In the genomic region with DNA sequence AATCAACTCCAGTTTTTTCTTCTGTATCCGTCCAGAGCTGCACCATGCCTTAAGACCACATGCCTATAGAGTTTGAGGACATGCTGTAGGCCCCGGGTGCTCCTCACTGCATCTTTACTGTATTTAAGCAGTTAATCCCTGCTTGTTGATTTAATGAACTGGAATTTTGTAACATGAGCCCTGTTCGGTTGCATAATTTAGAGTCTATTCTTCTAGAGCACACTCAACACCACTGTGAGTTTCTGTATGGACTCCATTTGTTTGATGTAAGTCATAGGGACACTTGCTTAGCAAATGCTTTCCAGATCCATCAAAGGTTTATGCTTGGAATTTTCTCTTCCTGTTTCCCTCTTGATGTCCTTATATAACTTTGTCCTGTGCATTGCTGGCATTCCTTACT, we compare ENCODE assay signal across 19 mouse cellular contexts. TPM values are rescaled to one million over a fixed set of nuclear protein-coding genes. Genes with fewer than 3 reads are reported as not detected.
DNase-seq lines count a peak whose midpoint lies in the region; ATAC-seq and TF ChIP-seq lines count a peak whose summit lies in the region.
"Had no signal": no experiment of that assay in that cellular context is flagged by ENCODE, and none has a peak within 500 bp of the region (broad histone marks: within the 10 kb centered on the region; RNA-seq: fewer than 3 reads in every experiment).

No protein-coding gene starts in this region.

- H3K27ac ChIP-seq in embryonic facial prominence, embryonic 11.5 days (replicated peaks; ENCODE audit: low read depth, low read length) = no peak overlapping the region
- H3K27ac ChIP-seq in embryonic facial prominence, embryonic 10.5 days (replicated peaks) = no peak overlapping the region
- peak overlapping the region; percentile 50; the same call in 1 of the 2 replicates for H3K27ac ChIP-seq in limb, embryonic 12.5 days
- no peak overlapping the region for H3K27ac ChIP-seq in limb, embryonic 10.5 days
- peak overlapping the region; percentile 64 for H3K27ac ChIP-seq in bone marrow macrophage, adult 2 months (ENCODE audit: insufficient read depth, low read depth, low read length)
- no peak overlapping the region for H3K27ac ChIP-seq in gastrocnemius, adult 2 months
- H3K27ac ChIP-seq: forebrain, embryonic 15.5 days; hindbrain, embryonic 15.5 days; midbrain, embryonic 13.5 days had no signal

- no peaks in the 10 kb centered on the region for H3K4me1 ChIP-seq in embryonic facial prominence, embryonic 11.5 days (ENCODE audit: control insufficient read depth, insufficient read depth, low read length)
- peaks cover 34% of the 10 kb centered on the region for H3K4me1 ChIP-seq in embryonic facial prominence, embryonic 10.5 days
- H3K4me1 ChIP-seq in limb, embryonic 12.5 days (replicated peaks) = peaks cover 27% of the 10 kb centered on the region
- H3K4me1 ChIP-seq in limb, embryonic 10.5 days = peaks cover 23% of the 10 kb centered on the region
- peaks cover 19% of the 10 kb centered on the region for H3K4me1 ChIP-seq in bone marrow macrophage, adult 2 months (ENCODE audit: control insufficient read depth, insufficient read depth, low read length)

- no peak overlapping the region for H3K9ac ChIP-seq in embryonic facial prominence, embryonic 11.5 days (replicated peaks; ENCODE audit: low read length)
- H3K9ac ChIP-seq in limb, embryonic 12.5 days (replicated peaks) = no peak overlapping the region
- H3K9ac ChIP-seq: forebrain, embryonic 15.5 days; hindbrain, embryonic 15.5 days; midbrain, embryonic 13.5 days had no signal

- no peak overlapping the region for H3K4me3 ChIP-seq in embryonic facial prominence, embryonic 11.5 days (ENCODE audit: low read depth, low read length)
- no peak overlapping the region for H3K4me3 ChIP-seq in embryonic facial prominence, embryonic 10.5 days
- H3K4me3 ChIP-seq in limb, embryonic 12.5 days (replicated peaks) = no peak overlapping the region
- H3K4me3 ChIP-seq in limb, embryonic 10.5 days = no peak overlapping the region
- no peak overlapping the region for H3K4me3 ChIP-seq in bone marrow macrophage, adult 2 months (ENCODE audit: insufficient read depth, low read length)
- H3K4me3 ChIP-seq in gastrocnemius, adult 2 months = no peak overlapping the region
- H3K4me3 ChIP-seq: forebrain, embryonic 15.5 days; hindbrain, embryonic 15.5 days; midbrain, embryonic 13.5 days had no signal

- WGBS in embryonic facial prominence, embryonic 11.5 days = 49% methylated on average over 3 of the region's 3 CpGs
- 63% methylated on average over 3 of the region's 3 CpGs for WGBS in embryonic facial prominence, embryonic 10.5 days
- 56% methylated on average over 3 of the region's 3 CpGs for WGBS in limb, embryonic 12.5 days
- 74% methylated on average over 3 of the region's 3 CpGs for WGBS in limb, embryonic 10.5 days

- no peak overlapping the region for H3K4me2 ChIP-seq in embryonic facial prominence, embryonic 11.5 days (ENCODE audit: low read depth, low read length)
- H3K4me2 ChIP-seq in limb, embryonic 12.5 days = no peak overlapping the region
- H3K4me2 ChIP-seq: forebrain, embryonic 15.5 days; hindbrain, embryonic 15.5 days; liver, embryonic 11.5 days; midbrain, embryonic 13.5 days had no signal

- intact Hi-C loops in gastrocnemius, adult 2 months (cut with DNase I) = loop anchor here (5.0 kb wide), 1 partner anchor 192 kb away; no protein-coding TSS in a partner anchor

- H3K27me3 ChIP-seq in embryonic facial prominence, embryonic 11.5 days (ENCODE audit: control insufficient read depth, insufficient read depth, low read length) = no peaks in the 10 kb centered on the region
- H3K27me3 ChIP-seq in embryonic facial prominence, embryonic 10.5 days (replicated peaks; ENCODE audit: low read depth, poor library complexity, severe bottlenecking) = no peaks in the 10 kb centered on the region
- no peaks in the 10 kb centered on the region for H3K27me3 ChIP-seq in limb, embryonic 12.5 days
- no peaks in the 10 kb centered on the region for H3K27me3 ChIP-seq in limb, embryonic 10.5 days (ENCODE audit: low read depth, poor library complexity, severe bottlenecking)
- H3K27me3 ChIP-seq: CH12.LX; forebrain, embryonic 15.5 days; hindbrain, embryonic 15.5 days; midbrain, embryonic 13.5 days had no signal

- no peak for ATAC-seq in embryonic facial prominence, embryonic 11.5 days (replicated peaks; ENCODE audit: insufficient number of reproducible peaks, low FRiP score, low TSS enrichment, low read depth)
- ATAC-seq in limb, embryonic 12.5 days (ENCODE audit: insufficient number of reproducible peaks, insufficient read depth, low FRiP score, low TSS enrichment, low read depth) = no peak
- ATAC-seq: forebrain, embryonic 15.5 days; midbrain, embryonic 13.5 days had no signal

- peak; percentile 18 for DNase-seq in embryonic facial prominence, embryonic 11.5 days (ENCODE audit: low spot score)
- no peak for DNase-seq in embryonic facial prominence, embryonic 10.5 days (ENCODE audit: low spot score)
- no peak for DNase-seq in limb, embryonic 10.5 days (ENCODE audit: low spot score)
- DNase-seq in lung, postnatal 36 days = peak; percentile 67
- DNase-seq in gastrocnemius, postnatal 4 days (ENCODE audit: low spot score in 2 of 2) = no peak
- DNase-seq in gastrocnemius, adult 2 months = no peak
- DNase-seq: adrenal gland, postnatal 10 days; cerebellum, adult 8-10 months; heart, postnatal 10 days; kidney, adult 8-10 months; layer of hippocampus, postnatal 36 days; thymus, adult 18-20 months had no signal

- H3K36me3 ChIP-seq in embryonic facial prominence, embryonic 11.5 days (replicated peaks; ENCODE audit: control insufficient read depth, insufficient read depth, low read depth, low read length) = no peaks in the 10 kb centered on the region
- H3K36me3 ChIP-seq in embryonic facial prominence, embryonic 10.5 days (replicated peaks) = no peaks in the 10 kb centered on the region
- H3K36me3 ChIP-seq in limb, embryonic 12.5 days = no peaks in the 10 kb centered on the region
- H3K36me3 ChIP-seq in limb, embryonic 10.5 days = no peaks in the 10 kb centered on the region
- H3K36me3 ChIP-seq: forebrain, embryonic 15.5 days; hindbrain, embryonic 15.5 days; midbrain, embryonic 13.5 days had no signal

- no peak for TF ChIP-seq CTCF in bone marrow macrophage, adult 2 months (IDR thresholded peaks at IDR 0.05; ENCODE audit: low read depth, low read length)
- no peak for TF ChIP-seq CTCF in gastrocnemius, adult 2 months (IDR thresholded peaks at IDR 0.05)

- no peak for TF ChIP-seq POLR2A in bone marrow macrophage, adult 2 months (IDR thresholded peaks at IDR 0.05; ENCODE audit: borderline replicate concordance, low read depth, low read length)

- no peaks in the 10 kb centered on the region for H3K9me3 ChIP-seq in embryonic facial prominence, embryonic 11.5 days (replicated peaks; ENCODE audit: control insufficient read depth, low read length)
- no peaks in the 10 kb centered on the region for H3K9me3 ChIP-seq in embryonic facial prominence, embryonic 10.5 days
- no peaks in the 10 kb centered on the region for H3K9me3 ChIP-seq in limb, embryonic 12.5 days
- no peaks in the 10 kb centered on the region for H3K9me3 ChIP-seq in limb, embryonic 10.5 days (replicated peaks)
- H3K9me3 ChIP-seq: forebrain, embryonic 15.5 days; hindbrain, embryonic 15.5 days; midbrain, embryonic 13.5 days had no signal

RNA-seq across cellular contexts. Expression of a gene that starts 2.2 kb away (rescaled TPM):
- 15.2 and 16.2 TPM in 2 replicates for polyA plus RNA-seq in embryonic facial prominence, embryonic 11.5 days (2014; fragmentation: Nextera tagmentation; extraction: Ambion mirVana)
- 20.2 and 21.4 TPM in 2 replicates for polyA plus RNA-seq in embryonic facial prominence, embryonic 10.5 days (2016; fragmentation: Nextera tagmentation; extraction: Ambion mirVana)
- 23.8 and 25.9 TPM in 2 replicates for polyA plus RNA-seq in limb, embryonic 12.5 days (2016; fragmentation: Nextera tagmentation; extraction: Ambion mirVana)
- 16.8 and 19.6 TPM in 2 replicates for polyA plus RNA-seq in limb, embryonic 10.5 days (2016; fragmentation: Nextera tagmentation; extraction: Ambion mirVana)
- 86.9 and 96.5 TPM in 2 replicates for polyA plus RNA-seq in bone marrow macrophage, adult 2 months (2012; ENCODE audit: insufficient read depth, insufficient read length, missing spikeins)
- total RNA-seq in gastrocnemius, postnatal 4 days (2021) = 10 to 100 TPM; 37.2 to 40.2 TPM
- total RNA-seq in gastrocnemius, adult 2 months (2021) = 10 to 100 TPM; 12.2 to 15.7 TPM

Comparison
In these comparisons a context has a peak if more than half of its experiments do, and no peak if none do; other contexts are left out.
1. DNase-seq: peak in embryonic facial prominence, embryonic 11.5 days (single experiment) and lung, postnatal 36 days (single experiment); none in embryonic facial prominence, embryonic 10.5 days (single experiment), limb, embryonic 10.5 days (single experiment), gastrocnemius, postnatal 4 days (0 of 2) and gastrocnemius, adult 2 months (single experiment).
2. H3K27ac ChIP-seq: peak in limb, embryonic 12.5 days (single experiment) and bone marrow macrophage, adult 2 months (single experiment); none in embryonic facial prominence, embryonic 11.5 days (single experiment), embryonic facial prominence, embryonic 10.5 days (single experiment), limb, embryonic 10.5 days (single experiment) and gastrocnemius, adult 2 months (single experiment).